Mouse (Mus musculus): Measurements from ENCODE around the gene Exoc7. TPM values are rescaled to one million over a fixed set of nuclear protein-coding genes. Genes with fewer than 3 reads are reported as not detected.
A peak's percentile ranks its signal among the peaks of the same experiment; 100 is the strongest.

Exoc7 gene
- polyA plus RNA-seq, 1 experiment from 2014 or later: 56.5 TPM

- WGBS: 43% methylated on average over 25 of the region's 25 CpGs
- H3K36me3 ChIP-seq (ENCODE audit: insufficient read depth, low read length): peaks cover 8% of the 10 kb centered on the region; the same call in 1 of the 2 replicates
- H3K27me3 ChIP-seq (ENCODE audit: insufficient read depth, low read length): no peaks in the 10 kb centered on the region
- no peak for DNase-seq (ENCODE audit: low spot score)
- TF ChIP-seq CTCF (IDR thresholded peaks at IDR 0.05; ENCODE audit: low read depth): no peak
- no peak overlapping the region for H3K27ac ChIP-seq
- peaks cover 8% of the 10 kb centered on the region; the same call in 1 of the 2 replicates for H3K4me1 ChIP-seq (replicated peaks; ENCODE audit: insufficient read depth, low read length)
- ATAC-seq (replicated peaks; ENCODE audit: low FRiP score, low read depth): 0 out of 2 replicates have a peak, but pooled peaks have one; percentile 21
- no peak overlapping the region for H3K4me2 ChIP-seq (ENCODE audit: low read length)
- H3K4me3 ChIP-seq (replicated peaks; ENCODE audit: low read depth, low read length): no peak overlapping the region
- no peak overlapping the region for H3K9ac ChIP-seq (ENCODE audit: low read depth, low read length)
- no peaks in the 10 kb centered on the region for H3K9me3 ChIP-seq (replicated peaks; ENCODE audit: low read length)
Measured at GRCm38 (mm10) chr11:116342069-116342791, 35.2 kb upstream of the Exoc7 start.

GRCm38 (mm10) chr11:116337531-116337930 lies 30.5 kb upstream of the Exoc7 start:
- 57% methylated on average over 6 of the region's 6 CpGs for WGBS
- no peak for DNase-seq (ENCODE audit: low spot score)
- Histone ChIP-seq H3K27me3 (ENCODE audit: insufficient read depth, low read length) (peaks cover 10% of the 10 kb centered on the region; the same call in 1 of the 2 replicates), H3K9ac (ENCODE audit: low read depth, low read length) (no peak overlapping the region), H3K36me3 (ENCODE audit: insufficient read depth, low read length) (no peaks in the 10 kb centered on the region), H3K4me3 (replicated peaks; ENCODE audit: low read depth, low read length) (no peak overlapping the region), H3K9me3 (replicated peaks; ENCODE audit: low read length) (no peaks in the 10 kb centered on the region), H3K4me2 (ENCODE audit: low read length) (no peak overlapping the region), H3K4me1 (replicated peaks; ENCODE audit: insufficient read depth, low read length) (peaks cover 25% of the 10 kb centered on the region), H3K27ac (peak overlapping the region; percentile 20; the same call in 1 of the 2 replicates)
- no peak for TF ChIP-seq CTCF (IDR thresholded peaks at IDR 0.05; ENCODE audit: low read depth)
- ATAC-seq (replicated peaks; ENCODE audit: low FRiP score, low read depth): no peak

- WGBS: 36% methylated on average over 12 of the region's 12 CpGs
- no peak for ATAC-seq (replicated peaks; ENCODE audit: low FRiP score, low read depth)
- H3K4me2 ChIP-seq (ENCODE audit: low read length): no peak overlapping the region
Measured at GRCm38 (mm10) chr11:116337000-116337399, 30.0 kb upstream of the Exoc7 start.

GRCm38 (mm10) chr11:116336393-116336792 lies 29.4 kb upstream of the Exoc7 start:
- H3K4me1 ChIP-seq (replicated peaks; ENCODE audit: insufficient read depth, low read length): peaks cover 33% of the 10 kb centered on the region
- peaks cover 10% of the 10 kb centered on the region; the same call in 1 of the 2 replicates for H3K27me3 ChIP-seq (ENCODE audit: insufficient read depth, low read length)
- peak overlapping the region; percentile 86; the same call in 1 of the 2 replicates for H3K4me2 ChIP-seq (ENCODE audit: low read length)
- H3K4me3 ChIP-seq (replicated peaks; ENCODE audit: low read depth, low read length): no peak overlapping the region
- H3K9me3 ChIP-seq (replicated peaks; ENCODE audit: low read length): no peaks in the 10 kb centered on the region
- DNase-seq (ENCODE audit: low spot score) (no peak), ATAC-seq (replicated peaks; ENCODE audit: low FRiP score, low read depth) (no peak)
- no peak overlapping the region for H3K27ac ChIP-seq
- WGBS: 84% methylated on average over 4 of the region's 4 CpGs
- H3K9ac ChIP-seq (ENCODE audit: low read depth, low read length): no peak overlapping the region
- no peak for TF ChIP-seq CTCF (IDR thresholded peaks at IDR 0.05; ENCODE audit: low read depth)
- H3K36me3 ChIP-seq (ENCODE audit: insufficient read depth, low read length): no peaks in the 10 kb centered on the region

More at GRCm38 (mm10) chr11:116337000-116337399, 30.0 kb upstream of the Exoc7 start:
- Histone ChIP-seq H3K4me1 (replicated peaks; ENCODE audit: insufficient read depth, low read length) (peaks cover 28% of the 10 kb centered on the region), H3K4me3 (replicated peaks; ENCODE audit: low read depth, low read length) (no peak overlapping the region), H3K9ac (ENCODE audit: low read depth, low read length) (no peak overlapping the region), H3K9me3 (replicated peaks; ENCODE audit: low read length) (no peaks in the 10 kb centered on the region), H3K27ac (peak overlapping the region; percentile 20; the same call in 1 of the 2 replicates), H3K27me3 (ENCODE audit: insufficient read depth, low read length) (peaks cover 10% of the 10 kb centered on the region; the same call in 1 of the 2 replicates), H3K36me3 (ENCODE audit: insufficient read depth, low read length) (no peaks in the 10 kb centered on the region)
- TF ChIP-seq CTCF (IDR thresholded peaks at IDR 0.05; ENCODE audit: low read depth): no peak
- no peak for DNase-seq (ENCODE audit: low spot score)

- under 1% methylated on average over 50 of the region's 61 CpGs for WGBS
- Histone ChIP-seq H3K36me3 (ENCODE audit: insufficient read depth, low read length) (no peaks in the 10 kb centered on the region), H3K9me3 (replicated peaks; ENCODE audit: low read length) (no peaks in the 10 kb centered on the region), H3K9ac (ENCODE audit: low read depth, low read length) (peak within 1 kb of the TSS; percentile 71), H3K4me2 (ENCODE audit: low read length) (peak within 1 kb of the TSS; percentile 86), H3K27ac (peak within 1 kb of the TSS; percentile 75), H3K27me3 (ENCODE audit: insufficient read depth, low read length) (peaks cover 10% of the 10 kb centered on the region; the same call in 1 of the 2 replicates), H3K4me1 (replicated peaks; ENCODE audit: insufficient read depth, low read length) (peaks cover 33% of the 10 kb centered on the region), H3K4me3 (replicated peaks; ENCODE audit: low read depth, low read length) (peak within 1 kb of the TSS; percentile 46)
- peak; percentile 70 for TF ChIP-seq CTCF (IDR thresholded peaks at IDR 0.05; ENCODE audit: low read depth)
- ATAC-seq (replicated peaks; ENCODE audit: low FRiP score, low read depth): peak; percentile 77
- peak; percentile 96 for DNase-seq (ENCODE audit: low spot score)
Measured at GRCm38 (mm10) chr11:116335244-116336036, 28.4 kb upstream of the Exoc7 start, which contains the start of gene Foxj1. TSS of gene Foxj1 (minus strand) at chr11:116335399.

DNA sequence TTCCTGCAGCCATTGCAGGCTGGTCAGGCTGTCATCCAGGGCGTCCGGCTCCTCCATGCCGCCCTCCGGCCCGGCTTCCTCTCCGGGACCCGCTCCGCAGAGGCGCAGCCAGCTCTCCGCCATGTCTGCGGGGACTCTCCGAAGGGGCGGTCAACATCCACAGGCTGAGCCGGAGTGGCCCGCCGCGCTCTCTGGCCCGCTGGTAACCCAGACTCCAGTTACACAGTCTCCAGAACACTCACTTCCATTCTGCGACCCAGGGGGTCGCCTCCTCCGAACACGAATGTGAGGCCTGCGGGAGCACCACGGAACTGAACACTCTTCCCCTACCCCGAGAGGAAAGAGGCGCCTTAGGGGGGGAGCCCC lies 27.4 kb upstream of the Exoc7 start:
- Histone ChIP-seq H3K4me2 (ENCODE audit: low read length) (peak overlapping the region; percentile 86), H3K36me3 (ENCODE audit: insufficient read depth, low read length) (no peaks in the 10 kb centered on the region), H3K9me3 (replicated peaks; ENCODE audit: low read length) (no peaks in the 10 kb centered on the region), H3K4me3 (replicated peaks; ENCODE audit: low read depth, low read length) (peak overlapping the region; percentile 46), H3K4me1 (replicated peaks; ENCODE audit: insufficient read depth, low read length) (peaks cover 39% of the 10 kb centered on the region), H3K27ac (peak overlapping the region; percentile 50), H3K27me3 (ENCODE audit: insufficient read depth, low read length) (peaks cover 10% of the 10 kb centered on the region; the same call in 1 of the 2 replicates), H3K9ac (ENCODE audit: low read depth, low read length) (peak overlapping the region; percentile 35; the same call in 1 of the 2 replicates)
- TF ChIP-seq CTCF (IDR thresholded peaks at IDR 0.05; ENCODE audit: low read depth): no peak
- no peak for ATAC-seq (replicated peaks; ENCODE audit: low FRiP score, low read depth)
- WGBS: 15% methylated on average over 26 of the region's 26 CpGs
- no peak for DNase-seq (ENCODE audit: low spot score)

All from kidney, postnatal 0 days (tissue).